Mouse (Mus musculus) gastrocnemius, postnatal 14 days (tissue): ENCODE data around the gene Scaf1. TPM values are rescaled to one million over a fixed set of nuclear protein-coding genes. Genes with fewer than 3 reads are reported as not detected.

Experiments used
- DNase-seq: peaks from one replicate; pipeline ENCODE4 v3.0.0; 2021; ENCODE audit warnings: mixed read lengths
- intact Hi-C: fragments of 180-260 bp; cut with DNase I; formaldehyde crosslinking; loops from one replicate; pipeline ENCODE4 v1.15.1; 2025; ENCODE audit warnings: low total_unique reads
- total RNA-seq, 2 experiments: library from RNA; stranded (reverse); gene quantifications; 2 replicates each; pipeline ENCODE4 v1.2.3; 2021

The Scaf1 gene
- total RNA-seq, 2 experiments from 2014 or later, result 35.6 to 40.1 TPM

- peak; percentile 78 for DNase-seq
- intact Hi-C loops, result no loop called here
Measured at GRCm38 (mm10) chr7:45019031-45019571, 2.9 kb upstream of the Scaf1 start.

- intact Hi-C loops, result no loop called here
- peak; percentile 93 for DNase-seq
Measured at GRCm38 (mm10) chr7:45017242-45018061, 1.3 kb upstream of the Scaf1 start, which contains the start of gene Rras. Rras (plus strand) TSS chr7:45017961.

- intact Hi-C loops, result no loop called here
- DNase-seq, result no peak
Measured at GRCm38 (mm10) chr7:45016761-45017160, 598 bp upstream of the Scaf1 start.

- DNase-seq, result no peak
- intact Hi-C loops, result no loop called here
Measured at GRCm38 (mm10) chr7:45015344-45015956, 713 bp downstream of the Scaf1 start.

GRCm38 (mm10) chr7:45014096-45014451, 2.1 kb downstream of the Scaf1 start:
- DNase-seq, result no peak
- intact Hi-C loops, result no loop called here

GRCm38 (mm10) chr7:45013366-45014095, 2.6 kb downstream of the Scaf1 start:
- intact Hi-C loops, result no loop called here
- no peak for DNase-seq

- intact Hi-C loops, result no loop called here
- DNase-seq, result no peak
Measured at GRCm38 (mm10) chr7:45012824-45013223, 3.3 kb downstream of the Scaf1 start.

GRCm38 (mm10) chr7:45012011-45012410, 4.2 kb downstream of the Scaf1 start:
- DNase-seq, result no peak
- intact Hi-C loops, result no loop called here

GRCm38 (mm10) chr7:45008411-45008810, 7.8 kb downstream of the Scaf1 start:
- intact Hi-C loops, result no loop called here
- DNase-seq, result no peak

GRCm38 (mm10) chr7:45007846-45008245, 8.3 kb downstream of the Scaf1 start:
- DNase-seq, result no peak
- intact Hi-C loops, result no loop called here

GRCm38 (mm10) chr7:45007141-45007540, 9.0 kb downstream of the Scaf1 start:
- intact Hi-C loops, result no loop called here
- DNase-seq, result no peak

GRCm38 (mm10) chr7:45006503-45006902, 9.7 kb downstream of the Scaf1 start:
- no peak for DNase-seq
- intact Hi-C loops, result no loop called here

- DNase-seq, result no peak
- intact Hi-C loops, result no loop called here
Measured at GRCm38 (mm10) chr7:45005321-45005992, 10.7 kb downstream of the Scaf1 start.

- no peak for DNase-seq
- intact Hi-C loops, result no loop called here
Measured at GRCm38 (mm10) chr7:45004546-45004945, 11.6 kb downstream of the Scaf1 start.

GRCm38 (mm10) chr7:45002440-45002839, 13.7 kb downstream of the Scaf1 start:
- intact Hi-C loops, result no loop called here
- no peak for DNase-seq

- no peak for DNase-seq
- intact Hi-C loops, result no loop called here
Measured at GRCm38 (mm10) chr7:45000539-45001114, 15.5 kb downstream of the Scaf1 start.

- intact Hi-C loops, result no loop called here
- no peak for DNase-seq
Measured at GRCm38 (mm10) chr7:44999753-45000152, 16.4 kb downstream of the Scaf1 start.

GRCm38 (mm10) chr7:44998501-44998955, 17.6 kb downstream of the Scaf1 start, which contains the start of gene Bcl2l12:
Bcl2l12 (minus strand) TSS chr7:44998712.
- peak; percentile 69 for DNase-seq
- intact Hi-C loops, result no loop called here

- intact Hi-C loops, result no loop called here
- DNase-seq, result no peak
Measured at GRCm38 (mm10) chr7:44997940-44998428, 18.2 kb downstream of the Scaf1 start.
